Mouse (Mus musculus): ENCODE results near the gene Qrich2.

GRCm38 (mm10) chr11:116477160-116477759 is 11.2 kb upstream of the Qrich2 start:
- TF ChIP-seq CTCF (IDR thresholded peaks at IDR 0.05), result no peak
- no peak for TF ChIP-seq POLR2A (IDR thresholded peaks at IDR 0.05; ENCODE audit: insufficient read depth, low read depth, low read length)
- TF ChIP-seq EP300 (IDR thresholded peaks at IDR 0.05; ENCODE audit: insufficient read depth, low read depth, low read length), result no peak
